25 mouse cellular contexts compared by ENCODE assay signal in genomic region chr12:68346517-68347099, GRCm38 (mm10).
DNase-seq lines count a peak whose midpoint lies in the region; ATAC-seq and TF ChIP-seq lines count a peak whose summit lies in the region.
"Had no signal": no experiment of that assay in that cellular context is flagged by ENCODE, and none has a peak within 500 bp of the region (broad histone marks: within the 10 kb centered on the region; RNA-seq: fewer than 3 reads in every experiment).

No protein-coding gene starts in this region.

- no peak overlapping the region for H3K4me3 ChIP-seq in hindbrain, embryonic 13.5 days
- no peak overlapping the region for H3K4me3 ChIP-seq in hindbrain, postnatal 0 days (ENCODE audit: low read length)
- H3K4me3 ChIP-seq in neural tube, embryonic 12.5 days: no peak overlapping the region
- no peak overlapping the region for H3K4me3 ChIP-seq in thymus, adult 2 months (ENCODE audit: control insufficient read depth, insufficient read depth, low read length)
- H3K4me3 ChIP-seq: embryonic facial prominence, embryonic 15.5 days; erythroblast, embryonic 14.5 days; forebrain, embryonic 10.5 days; heart, adult 2 months; heart, embryonic 15.5 days had no signal

- peak; percentile 21 for DNase-seq in embryo, embryonic 10.5 days (ENCODE audit: low spot score)
- no peak for DNase-seq in embryo, embryonic 9.5 days (ENCODE audit: extremely low spot score)
- no peak for DNase-seq in hindbrain, postnatal 0 days (ENCODE audit: low spot score)
- no peak for DNase-seq in layer of hippocampus, postnatal 10 days (ENCODE audit: low spot score in 2 of 2)
- no peak for DNase-seq in thymus, adult 2 months
- DNase-seq: adrenal gland, adult 8-10 months; adrenal gland, postnatal 36 days; B cell, adult 2 months; cerebellum, adult 11 months; cerebellum, adult 8-10 months; cerebellum, postnatal 14 days; gastrocnemius, postnatal 14 days; heart, adult 2 months; heart, postnatal 14 days had no signal

- ATAC-seq in hindbrain, embryonic 13.5 days (ENCODE audit: low FRiP score): peak; percentile 36; the same call in 1 of the 2 replicates
- no peak for ATAC-seq in hindbrain, postnatal 0 days
- ATAC-seq in neural tube, embryonic 12.5 days (ENCODE audit: low FRiP score, low read depth): peak; percentile 89
- ATAC-seq: CD4-positive, CD25-positive, alpha-beta regulatory T cell, adult 4 months; forebrain, embryonic 14.5 days; inflammation-experienced regulatory T-cells, adult 6 months had no signal

- 49% methylated on average over 2 of the region's 2 CpGs for WGBS in hindbrain, embryonic 13.5 days
- 60% methylated on average over 2 of the region's 2 CpGs for WGBS in hindbrain, postnatal 0 days
- WGBS in neural tube, embryonic 12.5 days: 54% methylated on average over 2 of the region's 2 CpGs
- 73% methylated on average over 2 of the region's 2 CpGs for WGBS in thymus, adult 2 months

- no peaks in the 10 kb centered on the region for H3K27me3 ChIP-seq in hindbrain, embryonic 13.5 days
- H3K27me3 ChIP-seq in hindbrain, postnatal 0 days (ENCODE audit: insufficient read depth, low read length): no peaks in the 10 kb centered on the region
- no peaks in the 10 kb centered on the region for H3K27me3 ChIP-seq in neural tube, embryonic 12.5 days (replicated peaks)
- no peaks in the 10 kb centered on the region for H3K27me3 ChIP-seq in thymus, adult 2 months (ENCODE audit: control insufficient read depth, insufficient read depth, low read length)
- H3K27me3 ChIP-seq: embryonic facial prominence, embryonic 15.5 days; heart, embryonic 15.5 days had no signal

- no peaks in the 10 kb centered on the region for H3K4me1 ChIP-seq in hindbrain, embryonic 13.5 days (replicated peaks)
- H3K4me1 ChIP-seq in hindbrain, postnatal 0 days (ENCODE audit: insufficient read depth, low read length): no peaks in the 10 kb centered on the region
- no peaks in the 10 kb centered on the region for H3K4me1 ChIP-seq in neural tube, embryonic 12.5 days
- H3K4me1 ChIP-seq in thymus, adult 2 months (replicated peaks; ENCODE audit: control insufficient read depth, insufficient read depth, low read length): no peaks in the 10 kb centered on the region
- H3K4me1 ChIP-seq: embryonic facial prominence, embryonic 15.5 days; forebrain, embryonic 10.5 days; heart, embryonic 15.5 days had no signal

- H3K4me2 ChIP-seq in hindbrain, embryonic 13.5 days: no peak overlapping the region
- no peak overlapping the region for H3K4me2 ChIP-seq in hindbrain, postnatal 0 days (ENCODE audit: low read depth, low read length)
- H3K4me2 ChIP-seq in neural tube, embryonic 12.5 days (replicated peaks): no peak overlapping the region
- H3K4me2 ChIP-seq: embryonic facial prominence, embryonic 15.5 days; heart, embryonic 11.5 days; heart, embryonic 15.5 days had no signal

- no peak overlapping the region for H3K27ac ChIP-seq in hindbrain, embryonic 13.5 days
- H3K27ac ChIP-seq in hindbrain, postnatal 0 days: no peak overlapping the region
- no peak overlapping the region for H3K27ac ChIP-seq in neural tube, embryonic 12.5 days
- H3K27ac ChIP-seq in thymus, adult 2 months (ENCODE audit: control insufficient read depth, insufficient read depth, low read length): no peak overlapping the region
- H3K27ac ChIP-seq: embryonic facial prominence, embryonic 15.5 days; forebrain, embryonic 10.5 days; heart, adult 2 months; heart, embryonic 15.5 days had no signal

- no peaks in the 10 kb centered on the region for H3K36me3 ChIP-seq in hindbrain, embryonic 13.5 days
- no peaks in the 10 kb centered on the region for H3K36me3 ChIP-seq in hindbrain, postnatal 0 days (ENCODE audit: insufficient read depth, low read length)
- no peaks in the 10 kb centered on the region for H3K36me3 ChIP-seq in neural tube, embryonic 12.5 days
- no peaks in the 10 kb centered on the region for H3K36me3 ChIP-seq in thymus, adult 2 months (ENCODE audit: control insufficient read depth, insufficient read depth, low read length)
- H3K36me3 ChIP-seq: embryonic facial prominence, embryonic 15.5 days; forebrain, embryonic 10.5 days; G1E; heart, embryonic 15.5 days had no signal

- H3K9ac ChIP-seq in hindbrain, embryonic 13.5 days: no peak overlapping the region
- H3K9ac ChIP-seq in hindbrain, postnatal 0 days (replicated peaks; ENCODE audit: low read length): no peak overlapping the region
- no peak overlapping the region for H3K9ac ChIP-seq in neural tube, embryonic 12.5 days
- H3K9ac ChIP-seq: embryonic facial prominence, embryonic 15.5 days; heart, embryonic 15.5 days had no signal

- H3K9me3 ChIP-seq in hindbrain, embryonic 13.5 days: no peaks in the 10 kb centered on the region
- no peaks in the 10 kb centered on the region for H3K9me3 ChIP-seq in hindbrain, postnatal 0 days (ENCODE audit: low read length)
- no peaks in the 10 kb centered on the region for H3K9me3 ChIP-seq in neural tube, embryonic 12.5 days
- H3K9me3 ChIP-seq: embryonic facial prominence, embryonic 15.5 days; forebrain, embryonic 10.5 days; heart, embryonic 15.5 days had no signal

- TF ChIP-seq POLR2A in thymus, adult 2 months (IDR thresholded peaks at IDR 0.05; ENCODE audit: control insufficient read depth, extremely low read depth, insufficient read depth, low read length, poor library complexity): no peak

- no peak for TF ChIP-seq CTCF in hindbrain, postnatal 0 days (IDR thresholded peaks at IDR 0.05; ENCODE audit: low read depth)
- no peak for TF ChIP-seq CTCF in thymus, adult 2 months (IDR thresholded peaks at IDR 0.05; ENCODE audit: borderline replicate concordance, control insufficient read depth, extremely low read depth, insufficient read depth, low read length, poor library complexity)
